Mouse (Mus musculus) adrenal gland, postnatal 10 days (tissue): Measurements from ENCODE around the gene Iqsec1. TPM values are rescaled to one million over a fixed set of nuclear protein-coding genes. Genes with fewer than 3 reads are reported as not detected.
A peak's percentile ranks its signal among the peaks of the same experiment; 100 is the strongest.

Experiments
- DNase-seq: peaks from one replicate; pipeline ENCODE4 v3.0.0; 2021; ENCODE audit warnings: mixed read lengths
- microRNA-seq: library from miRNA; unstranded; fragments of <30 nt; microRNA quantifications from one replicate; pipeline ENCODE4 v1.2.0, GENCODE M21; 2021
- total RNA-seq, 2 experiments: library from RNA; stranded (reverse); gene quantifications; 2 replicates each; pipeline ENCODE4 v1.2.3; 2021

Gene Iqsec1
- total RNA-seq, 2 experiments from 2014 or later, result 82.0 to 90.7 TPM

DNA sequence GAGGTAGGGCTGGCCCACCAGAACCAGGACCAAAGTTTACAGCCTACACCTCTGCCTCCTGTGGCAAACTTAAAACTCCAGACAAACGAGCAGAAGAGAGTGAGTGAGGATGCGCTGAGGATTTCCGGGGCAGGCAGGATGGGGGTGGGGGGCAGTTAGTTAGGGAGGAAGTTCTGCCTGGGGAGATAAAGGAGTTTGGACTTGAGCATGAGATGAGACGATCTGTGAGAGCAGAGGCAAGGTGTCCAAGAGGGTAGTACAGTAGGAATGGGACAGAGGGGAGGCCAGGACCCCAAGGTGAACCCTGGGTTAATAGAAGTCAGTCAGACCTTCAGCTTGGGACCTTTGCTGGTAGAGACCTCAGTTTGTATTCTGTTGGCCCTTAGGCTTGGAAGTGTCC lies 370.2 kb downstream of the Iqsec1 start:
- DNase-seq, result no peak

- no peak for DNase-seq
Observed at GRCm38 (mm10) chr6:90616481-90616880, 372.0 kb downstream of the Iqsec1 start.

DNA sequence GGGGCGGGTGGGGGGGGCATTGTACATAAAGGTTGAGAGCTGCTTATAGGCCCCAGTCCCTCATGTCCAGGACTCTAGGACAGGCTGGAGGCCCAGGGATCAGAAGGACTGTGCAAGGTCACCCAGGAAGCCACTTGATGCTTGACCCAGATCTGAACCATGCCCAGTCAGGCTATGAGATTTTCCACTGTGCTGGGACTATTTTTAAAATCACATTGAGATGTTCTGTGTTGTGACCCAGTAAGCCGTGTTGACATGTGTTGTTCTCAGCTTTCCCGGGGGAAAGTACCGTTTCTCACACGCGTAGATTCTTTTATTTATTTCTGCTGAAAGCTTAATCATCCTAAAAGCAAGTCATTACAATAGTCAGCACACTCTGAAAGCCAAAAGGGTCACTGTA lies 372.5 kb downstream of the Iqsec1 start:
- no peak for DNase-seq

DNA sequence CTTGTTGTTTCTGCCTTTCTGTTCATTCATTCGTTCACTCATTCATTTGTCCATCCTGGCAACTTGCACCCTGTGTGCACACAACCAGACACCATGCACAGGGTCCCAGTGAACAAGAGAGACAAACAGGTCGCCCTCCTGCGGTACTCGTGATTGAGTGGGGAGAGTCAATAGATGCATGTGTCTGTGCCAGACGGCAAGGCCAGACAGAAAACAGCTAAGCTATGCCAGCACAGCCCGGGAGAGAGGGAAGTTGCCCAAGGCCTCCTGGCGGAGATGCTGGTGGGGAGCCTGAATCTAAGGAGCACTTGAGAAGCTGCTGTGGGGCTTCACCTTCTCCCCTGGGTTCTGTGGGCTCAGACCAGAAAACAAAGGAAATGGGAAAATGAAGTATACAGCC lies 373.1 kb downstream of the Iqsec1 start:
- DNase-seq, result peak; percentile 66

- no peak for DNase-seq
Observed at GRCm38 (mm10) chr6:90613277-90613676, 375.2 kb downstream of the Iqsec1 start.

DNA sequence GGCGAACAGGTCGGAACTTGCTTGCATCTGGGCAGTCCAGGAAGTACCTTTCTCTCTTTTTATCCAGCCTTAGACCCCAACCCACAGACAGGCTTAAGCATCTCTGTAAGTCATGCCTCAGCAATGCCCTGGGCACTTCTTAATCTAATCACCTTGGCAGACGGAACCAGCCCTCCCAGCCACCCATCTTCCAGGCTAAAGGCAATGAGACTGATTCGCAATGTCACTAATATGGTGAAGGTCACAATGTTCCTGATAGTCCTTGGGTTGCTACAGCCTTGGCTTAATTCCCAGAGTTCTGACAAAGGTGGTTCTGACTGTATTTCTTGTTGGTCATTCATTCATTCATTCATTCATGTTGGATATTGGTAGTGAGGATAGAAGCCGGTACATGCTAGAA lies 378.2 kb downstream of the Iqsec1 start:
- DNase-seq, result no peak

DNA sequence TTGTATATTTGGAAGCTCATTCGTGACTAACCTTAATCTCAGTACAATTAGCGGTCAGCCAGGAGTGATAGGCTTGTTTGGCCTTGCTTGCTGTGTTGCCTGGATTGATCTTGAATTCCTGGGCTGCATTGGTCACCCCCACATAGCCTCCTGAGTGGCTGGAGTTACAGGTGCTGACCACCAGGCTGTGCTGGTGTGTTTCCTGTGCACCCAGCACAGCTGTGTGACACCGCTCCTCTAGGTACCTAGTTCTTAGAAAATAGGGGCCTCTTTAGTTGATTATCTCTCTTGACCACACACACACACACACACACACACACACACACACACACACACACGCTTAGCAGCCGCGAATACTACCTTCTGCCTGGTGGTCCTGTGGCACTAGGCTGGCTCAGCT lies 380.3 kb downstream of the Iqsec1 start:
- peak; percentile 66 for DNase-seq

DNA sequence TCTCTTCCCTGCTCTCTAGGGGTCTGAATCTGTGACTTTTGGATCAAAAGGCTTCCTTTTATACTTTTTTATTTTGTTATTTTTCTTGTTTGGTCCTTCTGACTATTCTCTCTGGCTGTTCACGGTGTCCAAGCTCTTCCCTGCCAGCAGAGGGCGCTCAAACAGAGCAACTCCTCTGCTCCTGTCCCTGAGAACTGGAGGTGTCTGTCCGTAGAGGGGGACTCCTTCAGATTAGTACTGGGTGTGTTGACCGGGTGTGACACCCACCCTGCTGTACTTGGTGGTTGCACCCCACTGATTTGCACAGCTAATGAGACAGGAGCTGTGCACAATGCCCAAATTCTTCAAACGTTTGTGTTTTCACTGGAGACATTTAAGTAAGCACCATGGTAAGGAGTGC lies 381.3 kb downstream of the Iqsec1 start:
- DNase-seq, result peak; percentile 79

DNA sequence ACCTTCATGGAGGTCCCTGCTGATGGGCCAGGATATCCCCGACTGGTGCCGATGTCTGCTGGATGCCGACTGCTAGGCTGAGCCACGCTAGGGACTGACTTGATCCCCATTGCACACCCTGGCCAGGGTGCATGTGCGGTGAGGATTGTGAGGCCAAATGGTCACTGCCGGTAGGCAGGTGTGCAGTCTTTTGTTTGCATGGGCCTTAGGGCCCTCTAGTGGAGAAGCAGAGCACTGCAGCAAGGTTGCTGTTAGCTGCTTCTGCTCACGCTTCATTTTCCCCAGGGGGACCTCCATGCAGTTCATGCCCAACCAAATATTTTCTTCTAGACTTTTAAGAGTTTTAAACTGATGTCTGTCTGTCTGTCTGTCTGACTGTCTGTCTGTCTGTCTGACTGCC lies 381.9 kb downstream of the Iqsec1 start:
- peak; percentile 75 for DNase-seq

Small RNA genes lying within 50 kb of the gene (microRNA-seq; reads per million reads assigned to microRNA genes)
- gene Gm24816, result not detected

Other genes starting within 250 kb of the Iqsec1 start
- 10 to 100 TPM; 10.1 to 18.0 TPM for gene Nup210, start 128.1 kb upstream of the Iqsec1 start, total RNA-seq
- 10 to 100 TPM in 1 of 2 experiments, 1 to 10 TPM in 1; 9.7 to 12.3 TPM for gene Hdac11, start 168.0 kb upstream of the Iqsec1 start, total RNA-seq
- gene Fbln2, start 223.8 kb upstream of the Iqsec1 start, total RNA-seq, result 10 to 100 TPM; 59.6 to 62.1 TPM